Mouse (Mus musculus) forebrain, embryonic 11.5 days (tissue): ENCODE data around the gene Cdk2. TPM values are rescaled to one million over a fixed set of nuclear protein-coding genes. Genes with fewer than 3 reads are reported as not detected.

ENCODE experiments used
- ATAC-seq: fragments of 200-750 bp; cut with Nextera tagmentation; replicated peaks from 2 replicates; pipeline ENCODE4 v1.8.0; 2017; ENCODE audit warnings: moderate TSS enrichment; ENCODE audit not compliant: low FRiP score
- DNase-seq: peaks from one replicate; pipeline ENCODE4 v3.0.0-alpha.2; 2017; ENCODE audit warnings: low spot score
- H3K27ac ChIP-seq: fragments of 300-500 bp; sonication (generic); 2 replicates; pipeline ENCODE4 v1.5.1; 2014; ENCODE audit warnings: low read depth, low read length
- H3K27me3 ChIP-seq: fragments of 300-500 bp; sonication (generic); 2 replicates; pipeline ENCODE4 v1.6.1; 2014; ENCODE audit warnings: mild to moderate bottlenecking, low read length, mixed read lengths; ENCODE audit not compliant: control insufficient read depth, insufficient read depth
- H3K36me3 ChIP-seq: fragments of 300-500 bp; sonication (generic); 2 replicates; pipeline ENCODE4 v1.6.1; 2014; ENCODE audit warnings: mild to moderate bottlenecking, low read length, moderate library complexity, mixed read lengths; ENCODE audit not compliant: control insufficient read depth, insufficient read depth
- H3K4me1 ChIP-seq: fragments of 300-500 bp; sonication (generic); replicated peaks from 2 replicates; pipeline ENCODE4 v1.6.1; 2014; ENCODE audit warnings: low read length, mixed read lengths; ENCODE audit not compliant: control insufficient read depth, insufficient read depth
- H3K4me2 ChIP-seq: fragments of 300-500 bp; sonication (generic); 2 replicates; pipeline ENCODE4 v1.6.1; 2014; ENCODE audit warnings: low read depth, mild to moderate bottlenecking, low read length, moderate library complexity, mixed read lengths; ENCODE audit not compliant: severe bottlenecking
- H3K4me3 ChIP-seq: fragments of 300-500 bp; sonication (generic); 2 replicates; pipeline ENCODE4 v1.5.1; 2014; ENCODE audit warnings: low read depth, low read length
- H3K9ac ChIP-seq: fragments of 300-500 bp; sonication (generic); 2 replicates; pipeline ENCODE4 v1.6.1; 2014; ENCODE audit warnings: low read length
- H3K9me3 ChIP-seq: fragments of 300-500 bp; sonication (generic); 2 replicates; pipeline ENCODE4 v1.6.1; 2016; ENCODE audit warnings: low read length, mixed read lengths; ENCODE audit not compliant: control insufficient read depth
- WGBS: fragments of 180-500 bp; shearing (Covaris S2); extraction: QIAGEN DNeasy Blood & Tissue Kit; methylation state at CpG from one replicate; pipeline ENCODE4 v1.1.7; 2014; 5-methylcytosine and 5-hydroxymethylcytosine counted together
- polyA plus RNA-seq: library from polyadenylated mRNA; unstranded; fragments of >200 nt; fragmentation: Nextera tagmentation; extraction: Ambion mirVana; gene quantifications from 2 replicates; pipeline ENCODE4 v1.2.1, GENCODE M21; 2014

The Cdk2 gene
- polyA plus RNA-seq = 119 and 120 TPM in 2 replicates

DNA sequence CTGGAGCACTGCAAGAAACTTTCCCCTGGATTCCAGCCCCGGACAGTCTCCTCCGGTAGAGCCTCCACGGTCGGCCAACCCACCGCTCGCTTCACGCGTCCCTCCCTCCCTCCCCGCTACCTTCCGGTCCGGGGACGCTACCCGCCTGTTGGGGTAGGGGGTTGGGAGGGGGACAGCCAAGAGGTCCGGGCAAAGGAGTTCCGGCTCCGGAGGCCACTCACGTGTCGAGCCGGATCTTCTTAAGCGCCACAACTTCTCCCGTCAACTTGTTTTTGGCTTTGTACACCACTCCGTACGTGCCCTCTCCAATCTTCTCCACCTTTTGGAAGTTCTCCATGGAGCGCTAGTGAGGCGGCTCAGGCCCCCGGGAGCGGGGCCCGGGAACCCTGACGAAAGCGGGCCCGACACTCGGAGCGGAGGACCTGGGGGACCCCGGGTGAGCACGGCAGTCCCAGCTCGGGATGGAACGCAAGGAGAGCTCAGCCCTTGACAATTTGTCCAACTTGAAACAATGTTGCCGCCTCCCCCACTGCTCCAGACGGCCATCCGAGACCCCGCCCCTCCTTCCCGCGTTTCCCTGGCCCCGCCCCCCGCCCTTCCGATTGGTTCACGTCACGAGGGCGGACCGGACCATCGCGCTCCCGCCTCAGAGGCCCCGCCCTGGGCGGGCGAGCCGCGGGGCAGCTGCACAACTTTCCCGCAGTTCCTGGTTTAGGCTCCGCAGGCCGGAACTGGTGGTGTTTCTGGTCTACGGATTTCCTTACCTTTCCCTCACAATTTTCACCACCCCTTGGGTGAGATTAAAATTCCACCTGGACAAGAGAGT, at the start of gene Cdk2:
Gene Cdk2, minus strand, starts transcription at position 541 of the 826 bp plus-strand sequence.
- peaks cover 3% of the 10 kb centered on the region; the same call in 1 of the 2 replicates for H3K4me1 ChIP-seq
- DNase-seq (peak; percentile 99), ATAC-seq (peak; percentile 93)
- WGBS = under 1% methylated on average over 62 of the region's 62 CpGs
- H3K9me3 ChIP-seq = no peaks in the 10 kb centered on the region
- no peaks in the 10 kb centered on the region for H3K27me3 ChIP-seq
- H3K36me3 ChIP-seq = peaks cover 4% of the 10 kb centered on the region; the same call in 1 of the 2 replicates
- peak within 1 kb of the TSS; percentile 87 for H3K27ac ChIP-seq
- peak within 1 kb of the TSS; percentile 57 for H3K4me3 ChIP-seq
- H3K4me2 ChIP-seq = peak within 1 kb of the TSS; percentile 71
- peak within 1 kb of the TSS; percentile 74 for H3K9ac ChIP-seq

DNA sequence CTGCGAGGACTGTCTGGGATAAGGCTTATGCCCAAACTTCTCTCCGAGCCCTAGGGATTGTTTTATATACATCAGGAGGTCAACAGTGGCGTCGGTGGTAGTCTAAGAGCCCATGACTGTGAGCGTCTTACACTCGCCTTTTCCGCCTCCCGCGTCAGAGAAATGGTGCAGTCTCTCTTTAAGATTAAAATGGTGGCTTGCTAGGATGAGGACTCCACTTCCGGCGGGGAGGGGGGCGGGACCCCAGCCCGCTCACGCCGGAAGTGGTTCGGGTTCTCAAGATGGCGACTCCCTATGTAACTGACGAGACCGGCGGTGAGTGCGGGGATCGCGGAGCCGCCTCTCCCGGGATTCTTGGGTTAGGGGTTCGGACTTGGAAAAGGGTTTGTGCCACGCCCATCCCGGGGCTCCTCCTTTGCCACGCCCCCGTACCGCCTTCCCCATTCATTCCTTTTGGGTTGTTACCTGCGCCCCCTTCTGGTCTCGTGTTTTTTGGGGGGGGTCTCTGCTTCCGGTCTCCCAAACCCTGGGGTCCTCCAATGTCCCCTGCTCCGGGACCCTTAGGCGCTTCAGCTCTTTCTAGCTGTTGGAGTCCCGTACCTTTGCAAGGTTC, 43.5 kb upstream of the Cdk2 start:
- Histone ChIP-seq H3K4me1 (peaks cover 9% of the 10 kb centered on the region; the same call in 1 of the 2 replicates), H3K4me2 (peak overlapping the region; percentile 83), H3K9me3 (no peaks in the 10 kb centered on the region), H3K27me3 (peaks cover 17% of the 10 kb centered on the region), H3K4me3 (peak overlapping the region; percentile 74), H3K36me3 (no peaks in the 10 kb centered on the region), H3K9ac (peak overlapping the region; percentile 80), H3K27ac (peak overlapping the region; percentile 93)
- ATAC-seq (peak; percentile 92), DNase-seq (peak; percentile 93)
- WGBS = 0% methylated on average over 37 of the region's 37 CpGs

DNA sequence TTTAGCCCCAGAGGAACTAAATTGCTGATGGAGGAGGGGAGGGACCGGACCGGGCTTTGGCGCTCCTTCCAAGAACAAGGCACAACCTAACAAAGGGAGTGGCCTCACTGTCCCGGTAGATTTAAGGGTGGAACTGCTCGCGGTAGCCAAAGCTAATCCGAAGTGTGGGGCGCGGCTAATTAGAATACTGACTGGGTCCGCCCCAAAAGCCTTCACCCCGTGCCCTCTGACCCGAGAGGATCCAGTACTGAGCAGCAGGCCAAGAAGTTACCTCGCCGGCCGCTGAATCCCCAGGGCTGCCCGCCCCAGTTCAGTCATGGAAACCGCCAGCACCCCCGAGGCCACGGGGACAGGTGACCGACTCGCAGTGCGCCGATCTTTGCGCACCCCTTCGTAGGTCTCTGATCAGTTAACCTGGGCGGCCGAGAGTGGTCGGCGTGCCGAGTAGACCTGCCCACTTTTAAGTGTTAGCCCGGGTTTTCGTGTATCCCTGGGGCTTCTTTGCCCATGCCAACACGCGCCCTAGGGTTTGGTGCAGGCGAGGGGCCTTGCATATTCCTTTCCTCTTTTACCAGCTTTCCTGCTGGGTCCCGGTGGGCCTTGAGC, 42.9 kb upstream of the Cdk2 start, which contains the start of gene Pym1:
Gene Pym1, plus strand, starts transcription at position 244 of the 606 bp plus-strand sequence.
- DNase-seq (peak; percentile 79), ATAC-seq (peak; percentile 63)
- H3K9ac ChIP-seq = peak within 1 kb of the TSS; percentile 80
- H3K27ac ChIP-seq = peak within 1 kb of the TSS; percentile 93
- peak within 1 kb of the TSS; percentile 74 for H3K4me3 ChIP-seq
- WGBS = under 1% methylated on average over 36 of the region's 36 CpGs
- H3K27me3 ChIP-seq = peaks cover 19% of the 10 kb centered on the region
- no peaks in the 10 kb centered on the region for H3K9me3 ChIP-seq
- peak within 1 kb of the TSS; percentile 83 for H3K4me2 ChIP-seq
- H3K36me3 ChIP-seq = no peaks in the 10 kb centered on the region
- H3K4me1 ChIP-seq = peaks cover 9% of the 10 kb centered on the region; the same call in 1 of the 2 replicates

DNA sequence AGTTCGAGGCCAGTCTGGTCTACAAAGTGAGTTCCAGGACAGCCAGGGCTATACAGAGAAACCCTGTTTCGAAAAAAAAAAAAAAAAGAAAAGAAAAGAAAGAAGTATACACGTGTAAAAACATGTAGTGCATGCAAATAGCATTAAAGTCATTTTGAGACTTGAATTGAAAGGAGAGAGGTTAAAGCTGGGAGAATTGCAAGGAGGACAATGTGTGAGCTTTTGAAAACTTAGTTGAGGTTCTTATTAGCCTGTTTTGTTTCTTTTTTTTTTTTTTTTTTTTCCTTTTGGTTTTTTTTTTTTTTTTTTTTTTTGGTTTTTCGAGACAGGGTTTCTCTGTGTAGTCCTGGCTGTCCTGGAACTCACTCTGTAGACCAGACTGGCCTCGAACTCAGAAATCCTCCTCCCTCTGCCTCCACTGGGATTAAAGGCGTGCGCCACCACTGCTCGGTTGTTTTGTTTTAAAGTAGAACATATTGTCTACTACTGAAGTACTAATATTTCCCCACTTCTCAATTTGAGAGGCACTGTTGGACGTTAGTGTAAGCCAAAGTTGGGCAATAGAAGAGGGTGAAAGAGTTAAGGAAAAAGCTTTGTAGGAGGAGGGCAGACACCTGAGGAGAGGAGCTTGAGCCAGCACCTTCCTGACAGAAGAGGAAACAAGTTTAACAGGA, 42.3 kb upstream of the Cdk2 start:
- no peaks in the 10 kb centered on the region for H3K9me3 ChIP-seq
- peak overlapping the region; percentile 83 for H3K4me2 ChIP-seq
- WGBS = 42% methylated on average over 9 of the region's 9 CpGs
- no peak for DNase-seq
- H3K4me1 ChIP-seq = peaks cover 9% of the 10 kb centered on the region; the same call in 1 of the 2 replicates
- peak overlapping the region; percentile 80 for H3K9ac ChIP-seq
- no peaks in the 10 kb centered on the region for H3K36me3 ChIP-seq
- H3K27ac ChIP-seq = peak overlapping the region; percentile 93
- no peak for ATAC-seq
- H3K27me3 ChIP-seq = peaks cover 24% of the 10 kb centered on the region
- H3K4me3 ChIP-seq = peak overlapping the region; percentile 74

DNA sequence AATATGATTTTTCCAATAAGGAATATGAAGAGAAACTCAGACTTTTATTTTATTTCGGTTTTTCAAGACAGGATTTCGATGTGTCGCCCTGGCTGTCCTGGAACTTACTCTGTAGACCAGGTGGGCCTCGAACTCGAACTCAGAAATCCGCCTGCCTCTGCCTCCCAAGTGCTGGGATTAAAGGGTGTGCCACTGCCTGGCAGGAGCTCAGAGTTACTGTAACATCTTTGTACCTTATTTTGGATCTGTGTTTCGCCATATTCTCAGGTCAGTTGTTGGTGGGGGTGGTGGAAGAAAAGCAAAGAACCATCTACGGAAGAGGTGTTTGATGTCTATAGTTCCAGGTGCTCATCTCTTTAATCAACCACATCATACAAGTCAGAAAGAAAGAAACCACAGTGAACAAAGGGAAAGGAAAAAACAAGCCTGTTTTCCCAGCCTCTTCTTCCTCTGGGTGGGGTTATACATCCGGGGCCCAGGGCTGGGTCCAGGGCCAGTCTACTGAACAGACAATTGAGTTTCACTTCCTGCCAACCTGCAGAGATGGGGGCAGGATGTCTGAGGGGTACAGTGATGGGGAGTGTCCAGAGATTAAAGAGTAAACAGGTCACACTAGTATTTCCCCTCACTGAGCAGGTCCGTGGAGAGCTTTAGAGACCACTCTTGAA, 41.2 kb upstream of the Cdk2 start:
- Histone ChIP-seq H3K36me3 (no peaks in the 10 kb centered on the region), H3K4me3 (no peak overlapping the region), H3K4me2 (no peak overlapping the region), H3K27me3 (peaks cover 24% of the 10 kb centered on the region), H3K9ac (no peak overlapping the region), H3K9me3 (no peaks in the 10 kb centered on the region), H3K27ac (no peak overlapping the region), H3K4me1 (peaks cover 9% of the 10 kb centered on the region; the same call in 1 of the 2 replicates)
- DNase-seq = no peak
- no peak for ATAC-seq
- 92% methylated on average over 10 of the region's 10 CpGs for WGBS

DNA sequence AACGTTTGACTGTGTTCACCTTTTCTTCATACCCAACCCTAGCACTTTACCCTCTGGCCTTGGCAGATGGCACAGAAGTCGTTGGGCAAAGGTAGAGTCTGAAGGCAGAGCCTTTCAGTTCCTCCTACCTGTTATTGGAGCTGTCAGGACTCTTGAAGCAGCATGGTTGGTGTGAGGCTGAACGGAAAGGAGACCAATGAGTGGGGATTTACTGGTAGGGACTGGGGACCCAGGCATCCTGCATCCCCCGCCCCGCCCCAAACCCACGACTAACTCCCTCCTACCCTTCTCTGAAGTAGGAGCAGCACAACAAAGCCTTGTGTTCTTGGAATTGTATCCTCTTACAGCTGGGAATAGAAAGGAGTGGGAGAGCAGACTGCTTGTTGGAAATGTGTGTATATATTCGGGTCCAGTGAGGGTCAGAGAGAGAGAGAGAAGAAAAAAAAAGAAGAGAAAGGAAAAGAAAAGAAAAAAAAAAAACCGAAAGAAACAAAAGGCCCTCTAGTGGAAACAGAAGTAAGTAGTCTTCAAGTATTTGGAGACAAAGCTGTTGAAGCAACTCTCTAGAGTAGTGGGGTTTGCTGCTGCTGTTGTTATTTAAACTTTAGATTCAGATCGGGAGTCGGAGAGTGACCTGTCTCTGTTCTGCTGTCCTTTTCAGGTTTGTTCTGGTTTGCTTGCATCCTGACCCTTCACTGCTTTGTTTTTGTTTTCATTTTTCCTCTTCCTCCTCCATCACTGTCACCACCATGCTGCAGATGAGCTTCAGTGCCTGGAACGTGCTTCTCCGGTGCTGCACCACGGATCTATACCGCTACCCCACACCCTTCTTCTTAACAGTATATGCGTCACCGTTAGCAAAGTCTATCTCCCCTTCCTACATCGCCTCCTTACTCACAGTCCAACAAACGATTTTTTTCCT, 40.1 kb upstream of the Cdk2 start, which contains the start of gene Dgka:
Gene Dgka, minus strand, starts transcription at position 176 of the 922 bp plus-strand sequence.
- Histone ChIP-seq H3K27ac (no peak within 1 kb of the TSS), H3K27me3 (peaks cover 24% of the 10 kb centered on the region), H3K4me1 (peaks cover 9% of the 10 kb centered on the region; the same call in 1 of the 2 replicates), H3K4me3 (peak within 1 kb of the TSS; percentile 52), H3K36me3 (no peaks in the 10 kb centered on the region), H3K9ac (peak within 1 kb of the TSS; percentile 52), H3K4me2 (peak within 1 kb of the TSS; percentile 94), H3K9me3 (no peaks in the 10 kb centered on the region)
- ATAC-seq = no peak
- WGBS = 22% methylated on average over 18 of the region's 18 CpGs
- DNase-seq = no peak

DNA sequence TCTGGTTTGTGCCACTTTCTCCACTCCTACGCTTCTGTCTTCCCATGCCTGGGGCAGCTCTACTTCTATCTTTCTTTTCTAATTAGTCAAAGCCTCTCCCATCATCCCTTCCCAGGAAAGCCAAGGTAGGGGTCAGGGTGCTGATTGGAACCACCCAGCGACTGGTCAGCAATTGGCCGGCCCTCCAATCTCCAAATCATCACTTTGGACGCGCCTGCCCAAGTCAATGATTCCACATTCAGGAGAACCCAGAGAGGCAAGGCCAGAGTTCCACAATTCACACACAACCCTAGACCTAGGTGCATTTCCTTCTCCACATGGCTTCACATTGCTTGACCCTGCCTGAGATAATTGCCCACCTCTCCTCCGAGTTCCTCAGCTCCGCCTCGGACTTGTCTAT, 39.4 kb upstream of the Cdk2 start:
- H3K27me3 ChIP-seq = peaks cover 24% of the 10 kb centered on the region
- WGBS = 13% methylated on average over 8 of the region's 8 CpGs
- no peak overlapping the region for H3K27ac ChIP-seq

More for the DNA sequence above, 39.4 kb upstream of the Cdk2 start:
- DNase-seq (no peak), ATAC-seq (no peak)
- peak overlapping the region; percentile 94 for H3K4me2 ChIP-seq
- no peaks in the 10 kb centered on the region for H3K36me3 ChIP-seq
- H3K9ac ChIP-seq = peak overlapping the region; percentile 52
- no peaks in the 10 kb centered on the region for H3K9me3 ChIP-seq
- H3K4me1 ChIP-seq = peaks cover 6% of the 10 kb centered on the region; the same call in 1 of the 2 replicates
- H3K4me3 ChIP-seq = peak overlapping the region; percentile 52
